Mouse (Mus musculus) heart, embryonic 10.5 days (tissue): ENCODE data around the gene Rph3al. TPM values are rescaled to one million over a fixed set of nuclear protein-coding genes. Genes with fewer than 3 reads are reported as not detected.
A peak's percentile ranks its signal among the peaks of the same experiment; 100 is the strongest.

Source experiments
- DNase-seq: peaks from one replicate; pipeline ENCODE4 v3.0.0-alpha.2; 2017; ENCODE audit warnings: low spot score
- H3K27ac ChIP-seq: fragments of 300-500 bp; sonication (generic); 2 replicates; pipeline ENCODE4 v1.5.1; 2016; ENCODE audit warnings: mild to moderate bottlenecking
- H3K27me3 ChIP-seq: fragments of 300-500 bp; sonication (generic); 2 replicates; pipeline ENCODE4 v1.6.1; 2016; ENCODE audit warnings: mild to moderate bottlenecking; ENCODE audit not compliant: poor library complexity, insufficient read depth, severe bottlenecking
- H3K36me3 ChIP-seq: fragments of 300-500 bp; sonication (generic); 2 replicates; pipeline ENCODE4 v1.6.1; 2016; ENCODE audit warnings: mild to moderate bottlenecking, moderate library complexity
- H3K4me1 ChIP-seq: fragments of 300-500 bp; sonication (generic); 2 replicates; pipeline ENCODE4 v1.6.1; 2016; ENCODE audit warnings: mild to moderate bottlenecking
- H3K4me3 ChIP-seq: fragments of 300-500 bp; sonication (generic); 2 replicates; pipeline ENCODE4 v1.5.1; 2016; ENCODE audit warnings: mild to moderate bottlenecking, moderate library complexity
- H3K9me3 ChIP-seq: fragments of 300-500 bp; sonication (generic); 2 replicates; pipeline ENCODE4 v1.6.1; 2016; ENCODE audit warnings: mild to moderate bottlenecking, moderate library complexity
- WGBS: fragments of 180-500 bp; shearing (Covaris S2); methylation state at CpG from one replicate; pipeline ENCODE4 v1.1.7; 2016; 5-methylcytosine and 5-hydroxymethylcytosine counted together
- polyA plus RNA-seq: library from polyadenylated mRNA; unstranded; fragments of >200 nt; fragmentation: Nextera tagmentation; extraction: Ambion mirVana; gene quantifications from 2 replicates; pipeline ENCODE4 v1.2.1, GENCODE M21; 2016

Rph3al gene
- polyA plus RNA-seq, 1 experiment from 2014 or later = 3.9 TPM

DNA sequence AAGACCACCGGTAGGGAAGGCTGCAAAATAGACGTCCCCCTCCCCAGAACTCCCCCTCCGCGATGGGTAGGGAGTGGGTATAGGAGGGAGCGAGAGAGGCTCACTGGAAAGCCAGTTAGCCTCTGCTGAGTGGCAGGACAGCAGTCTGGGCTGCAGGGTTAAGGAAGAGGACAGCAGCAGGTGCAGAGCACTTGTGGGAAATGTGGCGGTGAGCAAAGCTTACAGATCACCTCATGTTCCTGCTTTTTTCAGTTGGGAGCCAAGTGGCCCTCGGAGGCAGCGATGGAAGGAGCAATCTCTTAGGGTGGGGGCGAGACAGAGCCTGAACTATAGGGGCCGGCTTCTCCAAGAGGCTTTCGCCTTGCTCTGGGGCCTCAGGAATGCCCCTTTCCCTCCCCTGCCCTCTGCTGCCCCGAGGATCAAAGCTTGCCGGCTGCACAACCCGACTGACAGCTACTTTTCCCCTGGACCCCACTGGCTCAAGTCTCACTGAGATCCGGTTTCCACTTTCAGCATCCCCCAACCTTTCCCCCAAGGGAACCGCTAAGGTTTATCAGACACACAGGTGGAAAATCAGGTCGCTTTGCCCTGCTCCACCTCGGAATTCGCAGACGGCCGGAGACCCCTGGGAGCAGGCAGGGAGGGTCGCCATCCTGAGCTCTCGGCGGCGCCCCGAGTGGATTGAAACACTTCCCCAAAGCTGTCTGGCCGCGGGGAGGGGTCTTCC is 27.6 kb upstream of the Rph3al start:
- WGBS = 8% methylated on average over 28 of the region's 28 CpGs
- Histone ChIP-seq H3K4me3 (peak overlapping the region; percentile 80), H3K27ac (peak overlapping the region; percentile 84), H3K4me1 (peaks cover 46% of the 10 kb centered on the region), H3K36me3 (no peaks in the 10 kb centered on the region), H3K9me3 (no peaks in the 10 kb centered on the region), H3K27me3 (peaks cover 57% of the 10 kb centered on the region)
- no peak for DNase-seq

DNA sequence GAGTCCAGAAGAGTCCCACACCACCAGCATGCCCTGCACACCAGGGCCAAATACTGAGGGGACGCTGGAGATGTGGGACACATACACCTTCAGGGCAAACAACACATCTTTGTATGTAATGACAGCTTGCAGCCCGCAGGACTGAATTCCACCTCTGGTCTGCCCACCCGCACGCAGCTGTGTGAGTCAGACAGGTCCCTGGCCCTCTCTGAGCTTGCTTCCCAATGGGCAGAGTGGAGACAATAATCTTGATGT is 26.2 kb upstream of the Rph3al start:
- Histone ChIP-seq H3K4me1 (peaks cover 46% of the 10 kb centered on the region), H3K27me3 (peaks cover 48% of the 10 kb centered on the region), H3K4me3 (no peak overlapping the region), H3K9me3 (no peaks in the 10 kb centered on the region), H3K36me3 (no peaks in the 10 kb centered on the region), H3K27ac (peak overlapping the region; percentile 44)
- WGBS = 62% methylated on average over 4 of the region's 4 CpGs
- no peak for DNase-seq

DNA sequence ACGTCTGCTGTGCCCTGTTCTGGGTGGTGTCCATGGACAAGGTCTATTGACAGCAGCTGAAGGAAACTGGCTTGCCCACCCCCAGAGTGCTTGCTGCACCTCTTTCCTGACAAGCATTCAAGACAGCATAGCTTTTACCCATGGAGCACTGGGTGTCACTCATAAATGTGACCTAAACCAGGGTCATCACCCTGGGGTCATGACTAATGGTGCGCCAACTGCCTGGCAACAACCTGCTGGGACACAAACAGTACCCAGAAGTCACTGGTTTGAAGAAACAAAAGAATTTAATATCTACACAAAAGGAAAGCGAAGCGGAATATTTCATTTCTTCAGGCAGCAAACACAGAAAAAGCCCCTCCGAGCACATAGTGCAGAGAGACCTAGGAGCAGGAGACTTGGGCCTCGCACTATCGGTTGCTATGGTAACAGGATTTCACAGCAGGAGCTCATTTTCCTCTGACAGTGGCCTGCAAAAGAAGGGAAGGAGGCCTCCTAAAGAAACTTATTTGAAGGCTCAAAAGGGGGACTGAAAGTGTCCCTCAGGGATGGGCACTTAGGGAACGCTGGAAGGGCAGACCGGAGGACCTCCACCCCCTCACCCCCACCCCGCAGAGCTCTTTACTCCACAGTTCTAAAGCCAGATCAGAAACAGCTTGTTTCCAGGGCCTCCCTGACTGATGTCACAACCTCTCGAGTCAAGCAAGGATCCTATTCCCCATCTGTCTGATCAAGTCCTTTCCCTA is 25.7 kb upstream of the Rph3al start:
- Histone ChIP-seq H3K36me3 (no peaks in the 10 kb centered on the region), H3K27me3 (peaks cover 43% of the 10 kb centered on the region), H3K9me3 (no peaks in the 10 kb centered on the region), H3K4me3 (no peak overlapping the region), H3K27ac (peak overlapping the region; percentile 44), H3K4me1 (peaks cover 46% of the 10 kb centered on the region)
- 28% methylated on average over 11 of the region's 11 CpGs for WGBS
- no peak for DNase-seq

DNA sequence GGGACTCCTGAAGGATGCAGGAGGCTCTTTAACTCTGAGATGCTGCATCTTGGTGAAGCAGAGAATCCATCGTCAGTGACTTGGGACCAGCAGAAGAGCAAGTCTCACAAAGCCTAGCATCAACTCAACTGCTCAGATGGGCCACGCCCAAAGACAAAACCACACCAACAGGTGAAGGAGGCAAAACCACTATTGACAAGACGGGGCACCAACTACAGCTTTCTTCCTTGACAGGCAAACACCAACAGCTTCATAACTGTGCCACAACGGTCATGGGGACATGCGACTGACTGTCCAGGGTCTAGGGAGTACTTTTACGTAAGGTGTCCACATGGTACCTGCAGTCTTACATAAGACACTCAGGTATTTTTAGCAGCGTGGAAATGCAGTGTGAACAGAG is 23.6 kb upstream of the Rph3al start:
- 71% methylated on average over 7 of the region's 7 CpGs for WGBS
- Histone ChIP-seq H3K36me3 (no peaks in the 10 kb centered on the region), H3K4me1 (peaks cover 40% of the 10 kb centered on the region), H3K4me3 (no peak overlapping the region), H3K27ac (no peak overlapping the region), H3K27me3 (peaks cover 23% of the 10 kb centered on the region), H3K9me3 (no peaks in the 10 kb centered on the region)
- DNase-seq = no peak

DNA sequence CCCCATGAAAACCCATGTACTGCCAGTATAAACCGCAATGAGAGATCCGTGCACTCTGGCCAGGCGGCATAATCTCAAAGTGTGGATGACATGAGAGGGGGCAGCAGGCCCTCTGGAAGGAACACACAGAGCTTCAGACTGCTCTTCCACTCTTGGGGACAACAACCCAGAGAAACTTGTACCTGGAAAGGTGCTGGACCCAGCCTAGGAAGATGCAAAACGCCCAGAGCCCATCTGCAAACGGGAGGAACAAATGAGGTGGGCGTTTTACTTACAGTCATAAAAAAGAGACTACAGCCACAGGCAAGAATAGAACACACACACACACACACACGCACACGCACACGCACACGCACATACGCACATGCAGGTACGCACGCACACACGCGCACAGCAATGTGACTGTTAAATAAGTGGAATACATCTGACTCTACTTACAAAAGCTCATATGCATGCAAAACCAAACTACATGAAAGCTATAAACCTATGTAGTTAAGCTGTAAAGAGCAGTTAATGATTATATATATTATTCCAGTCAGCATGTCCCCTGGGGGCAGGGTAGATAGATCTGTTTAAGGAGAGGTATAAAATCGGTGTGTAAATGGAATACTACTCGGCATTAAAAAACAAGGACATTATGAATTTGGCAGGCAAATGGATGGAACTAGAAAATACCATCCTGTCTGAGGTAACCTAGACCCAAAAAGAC is 19.0 kb upstream of the Rph3al start:
- H3K4me1 ChIP-seq = peaks cover 7% of the 10 kb centered on the region
- H3K36me3 ChIP-seq = no peaks in the 10 kb centered on the region
- 84% methylated on average over 17 of the region's 17 CpGs for WGBS
- H3K9me3 ChIP-seq = no peaks in the 10 kb centered on the region
- H3K27ac ChIP-seq = no peak overlapping the region
- no peak overlapping the region for H3K4me3 ChIP-seq
- DNase-seq = no peak
- H3K27me3 ChIP-seq = 0 out of 2 replicates have a peak, but pooled peaks cover 3% of the 10 kb centered on the region

DNA sequence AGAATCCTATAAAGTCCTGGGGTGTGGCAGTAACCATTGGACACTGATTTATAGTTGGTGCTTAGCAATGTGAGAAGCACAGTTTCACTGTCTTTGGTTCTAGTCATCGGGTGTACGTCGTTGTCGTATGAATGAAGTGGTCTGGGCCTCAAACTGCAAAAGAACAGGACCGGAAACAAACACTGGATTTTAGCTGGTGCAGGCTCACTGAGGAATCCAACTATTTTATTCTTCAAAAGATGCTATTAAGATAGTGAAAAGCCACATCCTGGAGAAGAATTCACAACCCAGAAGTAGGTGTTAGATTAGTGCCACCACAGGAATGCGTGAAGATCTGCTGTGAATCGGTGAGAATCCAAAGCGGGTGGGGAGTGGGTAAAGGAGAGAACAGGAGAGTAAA is 18.4 kb upstream of the Rph3al start:
- DNase-seq = no peak
- no peak overlapping the region for H3K27ac ChIP-seq
- no peaks in the 10 kb centered on the region for H3K9me3 ChIP-seq
- peaks cover under 1% of the 10 kb centered on the region; the same call in 1 of the 2 replicates for H3K4me1 ChIP-seq
- no peak overlapping the region for H3K4me3 ChIP-seq
- H3K36me3 ChIP-seq = no peaks in the 10 kb centered on the region
- 63% methylated on average over 8 of the region's 8 CpGs for WGBS
- 0 out of 2 replicates have a peak, but pooled peaks cover 3% of the 10 kb centered on the region for H3K27me3 ChIP-seq

DNA sequence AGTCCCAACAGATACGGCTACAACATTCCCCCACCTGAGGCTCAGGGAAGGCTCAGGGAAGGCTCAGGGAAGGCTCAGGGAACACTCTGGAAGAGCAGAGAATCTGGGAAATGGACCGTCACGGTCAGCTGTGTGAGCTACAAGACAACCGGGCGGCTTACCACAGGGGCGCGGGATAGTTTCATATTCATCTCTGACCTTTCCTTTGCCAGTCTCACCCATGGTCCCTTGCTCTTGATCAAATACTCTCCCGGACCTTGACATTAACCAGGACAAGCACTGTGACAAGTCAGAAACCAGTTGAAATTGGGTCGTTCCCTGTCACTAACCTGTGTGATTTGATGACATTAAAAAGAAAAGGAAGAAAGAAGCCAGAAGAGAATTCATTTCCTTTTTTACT is 16.7 kb upstream of the Rph3al start:
- H3K27me3 ChIP-seq = 0 out of 2 replicates have a peak, but pooled peaks cover 3% of the 10 kb centered on the region
- no peak for DNase-seq
- WGBS = 83% methylated on average over 9 of the region's 9 CpGs
- H3K4me3 ChIP-seq = no peak overlapping the region
- H3K36me3 ChIP-seq = no peaks in the 10 kb centered on the region
- no peaks in the 10 kb centered on the region for H3K9me3 ChIP-seq
- no peaks in the 10 kb centered on the region for H3K4me1 ChIP-seq
- no peak overlapping the region for H3K27ac ChIP-seq

DNA sequence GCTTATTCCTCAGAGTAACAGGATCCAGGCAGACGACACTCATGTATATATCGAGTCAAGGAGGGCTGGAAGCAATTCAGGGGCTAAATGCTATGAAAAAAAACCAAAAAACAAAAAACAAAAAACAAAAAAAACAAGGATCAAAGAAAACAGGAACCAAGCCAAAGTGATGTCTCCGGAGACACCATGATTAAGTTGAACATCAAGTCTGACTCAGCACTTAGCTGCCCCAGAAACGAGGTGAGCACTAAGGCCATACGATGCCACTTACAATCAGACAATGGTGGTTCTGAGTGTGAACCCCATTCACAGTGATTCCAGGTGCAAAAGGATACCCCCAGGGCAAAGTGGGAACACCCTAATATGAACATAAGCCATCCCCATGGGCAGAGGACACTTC is 13.7 kb upstream of the Rph3al start:
- Histone ChIP-seq H3K9me3 (no peaks in the 10 kb centered on the region), H3K27me3 (0 out of 2 replicates have a peak, but pooled peaks cover 3% of the 10 kb centered on the region), H3K4me3 (no peak overlapping the region), H3K27ac (no peak overlapping the region), H3K36me3 (no peaks in the 10 kb centered on the region), H3K4me1 (peaks cover 18% of the 10 kb centered on the region)
- WGBS = 79% methylated on average over 5 of the region's 5 CpGs
- no peak for DNase-seq

DNA sequence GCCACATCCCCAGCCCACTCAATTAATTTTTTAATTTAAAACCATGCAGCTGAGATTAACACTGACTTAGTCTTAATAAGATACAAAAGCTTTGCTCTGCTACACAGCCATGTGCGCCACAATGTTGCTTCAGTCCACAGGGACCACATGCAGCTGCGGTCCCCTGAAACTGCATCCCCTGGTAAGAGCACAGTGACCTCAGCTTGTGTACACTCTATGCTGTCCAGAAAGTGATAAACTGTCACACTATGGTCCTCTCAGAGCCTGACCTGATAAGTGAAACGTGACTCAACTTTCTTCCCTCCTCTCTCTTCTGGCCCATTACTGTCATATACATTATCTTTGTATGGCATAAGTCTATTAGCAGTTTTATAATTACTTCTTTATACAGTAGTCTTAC is 12.2 kb upstream of the Rph3al start:
- no peak for DNase-seq
- H3K4me1 ChIP-seq = peaks cover 32% of the 10 kb centered on the region
- H3K9me3 ChIP-seq = no peaks in the 10 kb centered on the region
- no peak overlapping the region for H3K4me3 ChIP-seq
- no peak overlapping the region for H3K27ac ChIP-seq
- H3K36me3 ChIP-seq = no peaks in the 10 kb centered on the region
- H3K27me3 ChIP-seq = 0 out of 2 replicates have a peak, but pooled peaks cover 3% of the 10 kb centered on the region
- 62% methylated on average over 3 of the region's 3 CpGs for WGBS

DNA sequence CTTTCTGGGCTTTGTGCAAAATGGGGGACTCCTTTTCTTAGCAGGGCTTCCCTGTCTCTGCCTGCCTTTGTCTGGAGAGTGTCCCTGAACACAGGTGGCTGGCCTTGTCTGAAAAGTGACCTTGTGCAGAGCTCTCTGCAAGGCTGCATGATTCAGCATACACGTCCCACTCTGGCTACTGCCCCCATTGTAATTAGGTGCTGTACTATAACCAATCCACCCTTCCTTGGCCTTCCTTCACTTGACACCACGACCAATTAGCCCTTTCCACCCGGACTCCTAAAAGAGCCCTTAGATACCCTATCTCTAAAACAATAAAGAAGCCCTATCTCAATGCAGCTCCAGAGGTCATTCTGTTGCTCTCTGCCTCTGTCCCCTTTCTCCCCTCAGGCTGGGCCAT is 10.6 kb upstream of the Rph3al start:
- H3K4me3 ChIP-seq = no peak overlapping the region
- 20% methylated on average over 3 of the region's 3 CpGs for WGBS
- peak overlapping the region; percentile 56 for H3K27ac ChIP-seq
- H3K27me3 ChIP-seq = 0 out of 2 replicates have a peak, but pooled peaks cover 3% of the 10 kb centered on the region
- peaks cover 32% of the 10 kb centered on the region for H3K4me1 ChIP-seq
- no peak for DNase-seq
- H3K9me3 ChIP-seq = no peaks in the 10 kb centered on the region
- H3K36me3 ChIP-seq = no peaks in the 10 kb centered on the region

DNA sequence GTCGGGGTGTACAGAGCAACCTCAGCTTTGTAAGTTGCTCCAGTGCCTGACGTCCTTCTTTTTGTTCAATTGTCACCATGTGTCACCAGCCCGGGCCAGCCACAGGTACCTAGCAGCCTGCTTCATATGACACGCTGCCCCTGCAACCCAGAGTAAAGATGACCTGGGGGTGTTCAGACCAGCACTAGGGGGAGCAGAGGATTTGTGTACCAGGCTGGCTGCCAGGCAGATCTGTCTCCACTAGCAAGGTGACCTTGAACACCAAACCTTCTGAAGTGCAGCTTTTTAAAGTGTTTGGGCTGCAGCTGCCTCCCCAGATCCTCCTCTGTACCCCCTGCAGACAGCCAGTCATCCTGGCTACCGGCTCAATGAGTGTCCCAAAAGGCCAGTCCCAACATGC is 9.0 kb upstream of the Rph3al start:
- DNase-seq = no peak
- H3K36me3 ChIP-seq = no peaks in the 10 kb centered on the region
- H3K27ac ChIP-seq = peak overlapping the region; percentile 79
- no peaks in the 10 kb centered on the region for H3K27me3 ChIP-seq
- 33% methylated on average over 5 of the region's 5 CpGs for WGBS
- no peak overlapping the region for H3K4me3 ChIP-seq
- H3K4me1 ChIP-seq = peaks cover 32% of the 10 kb centered on the region
- no peaks in the 10 kb centered on the region for H3K9me3 ChIP-seq

DNA sequence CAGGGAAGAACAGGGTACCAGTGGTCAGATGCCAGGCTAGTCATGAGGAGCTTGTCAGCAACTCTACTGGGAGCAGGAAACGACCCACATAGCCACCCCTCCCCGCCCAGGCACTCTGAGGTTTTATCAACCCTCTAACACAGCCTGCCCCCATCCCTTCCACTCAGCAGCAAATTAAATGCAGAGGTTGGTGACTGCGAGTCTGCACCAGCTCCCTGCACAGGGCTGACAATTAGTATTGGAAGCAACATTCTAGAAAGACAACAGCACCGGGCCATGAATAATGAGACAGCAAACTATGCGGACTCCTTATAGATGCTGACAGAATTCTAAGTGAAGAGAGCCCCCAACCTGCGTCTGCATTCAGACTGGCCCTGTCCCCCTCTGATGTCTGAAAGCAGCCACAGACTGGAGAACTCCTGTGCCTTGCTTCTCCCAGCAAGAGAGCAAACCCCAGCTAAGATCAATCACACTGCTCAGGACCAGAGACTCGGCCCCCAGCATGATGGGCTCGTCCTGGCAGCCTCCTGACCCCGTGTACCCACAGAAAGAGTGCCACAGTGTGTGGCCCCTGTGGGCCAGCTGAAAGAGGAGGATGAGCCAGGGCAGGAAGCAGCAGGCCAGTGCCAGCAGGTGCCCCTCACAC is 7.7 kb upstream of the Rph3al start:
- no peaks in the 10 kb centered on the region for H3K9me3 ChIP-seq
- WGBS = 18% methylated on average over 9 of the region's 9 CpGs
- peaks cover 32% of the 10 kb centered on the region for H3K4me1 ChIP-seq
- DNase-seq = no peak
- H3K27ac ChIP-seq = peak overlapping the region; percentile 79
- no peak overlapping the region for H3K4me3 ChIP-seq
- no peaks in the 10 kb centered on the region for H3K27me3 ChIP-seq
- no peaks in the 10 kb centered on the region for H3K36me3 ChIP-seq
